Mouse (Mus musculus): ENCODE measurements around the gene Nfyc.

GRCm38 (mm10) chr4:120880731-120881432 is 49.5 kb upstream of the Nfyc start:
- no peak for TF ChIP-seq CTCF (IDR thresholded peaks at IDR 0.05; ENCODE audit: control insufficient read depth, insufficient read depth, insufficient read length)
- no peak for TF ChIP-seq CEBPB (IDR thresholded peaks at IDR 0.05; ENCODE audit: low read depth)
- no peak for TF ChIP-seq MYOG (IDR thresholded peaks at IDR 0.05; ENCODE audit: control insufficient read depth, extremely low read depth, insufficient read length)
- TF ChIP-seq FOSL1 (IDR thresholded peaks at IDR 0.05; ENCODE audit: insufficient read depth, low read length, poor library complexity, severe bottlenecking) = no peak
- TF ChIP-seq USF1 (IDR thresholded peaks at IDR 0.05; ENCODE audit: low read depth) = no peak
- no peak for TF ChIP-seq MYOD1 (IDR thresholded peaks at IDR 0.05; ENCODE audit: control insufficient read depth, insufficient read length, low read depth)
